Mouse (Mus musculus) forebrain, embryonic 14.5 days (tissue): Measurements from ENCODE around the gene Cemip. TPM values are rescaled to one million over a fixed set of nuclear protein-coding genes. Genes with fewer than 3 reads are reported as not detected.

Experiments used
- ATAC-seq: fragments of 200-750 bp; cut with Nextera tagmentation; 2 replicates; pipeline ENCODE4 v1.8.0; 2017; ENCODE audit warnings: mild to moderate bottlenecking, moderate library complexity
- DNase-seq: peaks from one replicate; pipeline ENCODE4 v3.0.0-alpha.2; 2015; ENCODE audit warnings: low spot score
- H3K27ac ChIP-seq: fragments of 300-500 bp; sonication (generic); 2 replicates; pipeline ENCODE4 v1.5.1; 2014; ENCODE audit warnings: low read depth, mild to moderate bottlenecking, control low read depth, low read length, moderate library complexity
- H3K27me3 ChIP-seq: fragments of 300-500 bp; sonication (generic); replicated peaks from 2 replicates; pipeline ENCODE4 v1.6.1; 2014; ENCODE audit warnings: low read length, control low read depth, mixed read lengths; ENCODE audit not compliant: control insufficient read depth, insufficient read depth
- H3K36me3 ChIP-seq: fragments of 300-500 bp; sonication (generic); 2 replicates; pipeline ENCODE4 v1.6.1; 2014; ENCODE audit warnings: low read length, control low read depth; ENCODE audit not compliant: control insufficient read depth, insufficient read depth
- H3K4me1 ChIP-seq: fragments of 300-500 bp; sonication (generic); 2 replicates; pipeline ENCODE4 v1.6.1; 2014; ENCODE audit warnings: antibody characterized with exemption, low read length, control low read depth; ENCODE audit not compliant: control insufficient read depth, insufficient read depth
- H3K4me2 ChIP-seq: fragments of 300-500 bp; sonication (generic); 2 replicates; pipeline ENCODE4 v1.6.1; 2014; ENCODE audit warnings: mild to moderate bottlenecking, control low read depth, low read length
- H3K4me3 ChIP-seq: fragments of 300-500 bp; sonication (generic); 2 replicates; pipeline ENCODE4 v1.5.1; 2014; ENCODE audit warnings: low read depth, low read length, control low read depth
- H3K9ac ChIP-seq: fragments of 300-500 bp; sonication (generic); 2 replicates; pipeline ENCODE4 v1.6.1; 2014; ENCODE audit warnings: mild to moderate bottlenecking, low read length, control low read depth, moderate library complexity
- H3K9me3 ChIP-seq: fragments of 300-500 bp; sonication (generic); replicated peaks from 2 replicates; pipeline ENCODE4 v1.6.1; 2016; ENCODE audit warnings: low read length, control low read depth, mixed read lengths; ENCODE audit not compliant: control insufficient read depth
- whole genome bisulfite sequencing: fragments of 180-500 bp; shearing (Covaris S2); extraction: QIAGEN DNeasy Blood & Tissue Kit; methylation state at CpG from one replicate; pipeline ENCODE4 v1.1.7; 2014; 5-methylcytosine and 5-hydroxymethylcytosine counted together
- polyA plus RNA-seq: library from polyadenylated mRNA; unstranded; fragments of >200 nt; fragmentation: Nextera tagmentation; extraction: Ambion mirVana; gene quantifications from 2 replicates; pipeline ENCODE4 v1.2.1, GENCODE M21; 2014

The Cemip gene
- polyA plus RNA-seq, 1 experiment from 2014 or later, result 0.42 TPM

GRCm38 (mm10) chr7:84026950-84027585 is 59.2 kb downstream of the Cemip start:
- H3K4me1 ChIP-seq, result peaks cover 8% of the 10 kb centered on the region; the same call in 1 of the 2 replicates
- H3K9ac ChIP-seq, result no peak overlapping the region
- ATAC-seq (peak; percentile 67), DNase-seq (peak; percentile 16)
- H3K36me3 ChIP-seq, result no peaks in the 10 kb centered on the region
- H3K4me2 ChIP-seq, result no peak overlapping the region
- H3K27ac ChIP-seq, result no peak overlapping the region
- 43% methylated on average over 1 of the region's 1 CpGs for WGBS
- H3K27me3 ChIP-seq, result no peaks in the 10 kb centered on the region
- H3K4me3 ChIP-seq, result no peak overlapping the region
- H3K9me3 ChIP-seq, result no peaks in the 10 kb centered on the region

GRCm38 (mm10) chr7:84026090-84026489 is 60.2 kb downstream of the Cemip start:
- 0 out of 2 replicates have a peak, but pooled peaks have one; percentile 32 for ATAC-seq
- Histone ChIP-seq H3K27ac (peak overlapping the region; percentile 15; the same call in 1 of the 2 replicates), H3K4me2 (no peak overlapping the region), H3K4me1 (peaks cover 8% of the 10 kb centered on the region; the same call in 1 of the 2 replicates), H3K9me3 (no peaks in the 10 kb centered on the region), H3K9ac (no peak overlapping the region), H3K36me3 (no peaks in the 10 kb centered on the region), H3K4me3 (no peak overlapping the region), H3K27me3 (no peaks in the 10 kb centered on the region)
- peak; percentile 30 for DNase-seq
- 80% methylated on average over 4 of the region's 4 CpGs for WGBS

- H3K4me3 ChIP-seq, result no peak overlapping the region
- DNase-seq (no peak), ATAC-seq (no peak)
- peaks cover 4% of the 10 kb centered on the region; the same call in 1 of the 2 replicates for H3K4me1 ChIP-seq
- no peak overlapping the region for H3K4me2 ChIP-seq
- no peaks in the 10 kb centered on the region for H3K36me3 ChIP-seq
- H3K27ac ChIP-seq, result no peak overlapping the region
- no peak overlapping the region for H3K9ac ChIP-seq
- H3K9me3 ChIP-seq, result no peaks in the 10 kb centered on the region
- H3K27me3 ChIP-seq, result no peaks in the 10 kb centered on the region
- WGBS, result 80% methylated on average over 6 of the region's 6 CpGs
Observed at GRCm38 (mm10) chr7:84023466-84023865, 62.8 kb downstream of the Cemip start.

- ATAC-seq (no peak), DNase-seq (no peak)
- 93% methylated on average over 3 of the region's 3 CpGs for WGBS
- Histone ChIP-seq H3K9ac (no peak overlapping the region), H3K4me1 (peaks cover 4% of the 10 kb centered on the region; the same call in 1 of the 2 replicates), H3K36me3 (no peaks in the 10 kb centered on the region), H3K27me3 (no peaks in the 10 kb centered on the region), H3K27ac (no peak overlapping the region), H3K4me3 (no peak overlapping the region), H3K9me3 (no peaks in the 10 kb centered on the region), H3K4me2 (no peak overlapping the region)
Observed at GRCm38 (mm10) chr7:84022462-84022861, 63.8 kb downstream of the Cemip start.

- Histone ChIP-seq H3K36me3 (no peaks in the 10 kb centered on the region), H3K4me1 (no peaks in the 10 kb centered on the region), H3K9me3 (no peaks in the 10 kb centered on the region), H3K27me3 (no peaks in the 10 kb centered on the region), H3K9ac (no peak overlapping the region), H3K27ac (no peak overlapping the region), H3K4me3 (no peak overlapping the region), H3K4me2 (no peak overlapping the region)
- no peak for ATAC-seq
- no peak for DNase-seq
Observed at GRCm38 (mm10) chr7:84019381-84019780, 66.9 kb downstream of the Cemip start.

- Histone ChIP-seq H3K4me2 (no peak overlapping the region), H3K27ac (no peak overlapping the region), H3K4me1 (no peaks in the 10 kb centered on the region), H3K4me3 (no peak overlapping the region), H3K27me3 (no peaks in the 10 kb centered on the region), H3K9me3 (no peaks in the 10 kb centered on the region), H3K36me3 (no peaks in the 10 kb centered on the region), H3K9ac (no peak overlapping the region)
- 79% methylated on average over 5 of the region's 5 CpGs for WGBS
- ATAC-seq, result no peak
- no peak for DNase-seq
Observed at GRCm38 (mm10) chr7:84018291-84019266, 67.7 kb downstream of the Cemip start.

GRCm38 (mm10) chr7:84015050-84015449 is 71.3 kb downstream of the Cemip start:
- WGBS, result 85% methylated on average over 1 of the region's 1 CpGs
- no peaks in the 10 kb centered on the region for H3K4me1 ChIP-seq
- H3K9ac ChIP-seq, result no peak overlapping the region
- H3K4me3 ChIP-seq, result no peak overlapping the region
- H3K27ac ChIP-seq, result no peak overlapping the region
- H3K4me2 ChIP-seq, result no peak overlapping the region
- H3K27me3 ChIP-seq, result no peaks in the 10 kb centered on the region
- DNase-seq (no peak), ATAC-seq (no peak)
- no peaks in the 10 kb centered on the region for H3K9me3 ChIP-seq
- H3K36me3 ChIP-seq, result no peaks in the 10 kb centered on the region

- no peaks in the 10 kb centered on the region for H3K4me1 ChIP-seq
Observed at GRCm38 (mm10) chr7:84013656-84014055, 72.6 kb downstream of the Cemip start.

GRCm38 (mm10) chr7:84004357-84004756 is 81.9 kb downstream of the Cemip start:
- no peak overlapping the region for H3K9ac ChIP-seq
- no peaks in the 10 kb centered on the region for H3K27me3 ChIP-seq
- DNase-seq (no peak), ATAC-seq (no peak)
- no peak overlapping the region for H3K4me3 ChIP-seq
- WGBS, result 69% methylated on average over 6 of the region's 6 CpGs
- no peaks in the 10 kb centered on the region for H3K36me3 ChIP-seq
- no peaks in the 10 kb centered on the region for H3K4me1 ChIP-seq
- no peak overlapping the region for H3K4me2 ChIP-seq
- no peaks in the 10 kb centered on the region for H3K9me3 ChIP-seq
- H3K27ac ChIP-seq, result no peak overlapping the region

More at GRCm38 (mm10) chr7:84013656-84014055, 72.6 kb downstream of the Cemip start:
- no peak for ATAC-seq
- DNase-seq, result no peak
- Histone ChIP-seq H3K9me3 (no peaks in the 10 kb centered on the region), H3K27me3 (no peaks in the 10 kb centered on the region), H3K36me3 (no peaks in the 10 kb centered on the region), H3K9ac (no peak overlapping the region), H3K4me2 (no peak overlapping the region), H3K27ac (no peak overlapping the region), H3K4me3 (no peak overlapping the region)
- 92% methylated on average over 4 of the region's 4 CpGs for WGBS
